33 mouse cellular contexts compared by ENCODE assay signal in genomic region chr3:21700326-21700725, GRCm38 (mm10).
DNase-seq lines count a peak whose midpoint lies in the region; ATAC-seq and TF ChIP-seq lines count a peak whose summit lies in the region.
"Had no signal": no experiment of that assay in that cellular context is flagged by ENCODE, and none has a peak within 500 bp of the region (broad histone marks: within the 10 kb centered on the region; RNA-seq: fewer than 3 reads in every experiment).

No protein-coding gene starts in this region.

- DNase-seq in liver, postnatal 0 days: no peak
- peak; percentile 30 for DNase-seq in MEL (ENCODE audit: low read depth, low spot score)
- DNase-seq in embryo, embryonic 10 days (ENCODE audit: low spot score): no peak
- DNase-seq: adrenal gland, postnatal 10 days; adrenal gland, postnatal 36 days; cerebellum, adult 11 months; cerebellum, adult 8-10 months; cerebellum, postnatal 10 days; embryo, embryonic 11 days; gastrocnemius, postnatal 10 days; gastrocnemius, postnatal 36 days; heart, adult 2 months; heart, postnatal 14 days; heart, postnatal 4 days; kidney, adult 18-20 months had no signal

- H3K9me3 ChIP-seq in liver, embryonic 12.5 days (replicated peaks): no peaks in the 10 kb centered on the region
- no peaks in the 10 kb centered on the region for H3K9me3 ChIP-seq in liver, postnatal 0 days (ENCODE audit: low read length)
- H3K9me3 ChIP-seq in MEL (replicated peaks; ENCODE audit: insufficient read depth, low read length): no peaks in the 10 kb centered on the region
- no peaks in the 10 kb centered on the region for H3K9me3 ChIP-seq in intestine, embryonic 16.5 days (ENCODE audit: control insufficient read depth, low read length)
- H3K9me3 ChIP-seq: embryonic facial prominence, embryonic 10.5 days; embryonic facial prominence, embryonic 13.5 days; forebrain, embryonic 13.5 days; G1E; heart, embryonic 10.5 days; heart, embryonic 13.5 days had no signal

- H3ac ChIP-seq in myocyte (ENCODE audit: control insufficient read depth, insufficient read length): no peak overlapping the region

- 0 out of 2 replicates have a peak, but pooled peaks have one; percentile 44 for ATAC-seq in liver, embryonic 12.5 days
- ATAC-seq in liver, postnatal 0 days: no peak
- ATAC-seq in intestine, embryonic 16.5 days: peak; percentile 52; the same call in 1 of the 2 replicates
- no peak for ATAC-seq in monocyte, adult 5-6 weeks (replicated peaks; ENCODE audit: insufficient number of reproducible peaks, low FRiP score, low TSS enrichment, poor library complexity, severe bottlenecking)
- ATAC-seq in erythroblast, adult 5-6 weeks (replicated peaks; ENCODE audit: low FRiP score, poor library complexity, severe bottlenecking): no peak
- ATAC-seq: forebrain, embryonic 13.5 days; forebrain, embryonic 16.5 days; hindbrain, postnatal 0 days; inflammation-experienced regulatory T-cells, adult 6 months had no signal

- peaks cover 7% of the 10 kb centered on the region; the same call in 1 of the 2 replicates for H3K4me1 ChIP-seq in liver, embryonic 12.5 days
- H3K4me1 ChIP-seq in liver, postnatal 0 days (ENCODE audit: insufficient read depth): no peaks in the 10 kb centered on the region
- H3K4me1 ChIP-seq in MEL (ENCODE audit: control insufficient read depth in 1 of 2, insufficient read depth in 2 of 2, low read length in 2 of 2): no peaks in the 10 kb centered on the region
- H3K4me1 ChIP-seq in intestine, embryonic 16.5 days (ENCODE audit: control insufficient read depth, insufficient read depth, low read length): peaks cover 3% of the 10 kb centered on the region; the same call in 1 of the 2 replicates
- H3K4me1 ChIP-seq: embryonic facial prominence, embryonic 10.5 days; embryonic facial prominence, embryonic 13.5 days; forebrain, embryonic 10.5 days; forebrain, embryonic 13.5 days; heart, embryonic 10.5 days; heart, embryonic 13.5 days had no signal

- no peak overlapping the region for H3K27ac ChIP-seq in liver, embryonic 12.5 days
- no peak overlapping the region for H3K27ac ChIP-seq in liver, postnatal 0 days (ENCODE audit: low read depth)
- no peak overlapping the region for H3K27ac ChIP-seq in MEL (ENCODE audit: control insufficient read depth, low read depth, low read length)
- no peak overlapping the region for H3K27ac ChIP-seq in intestine, embryonic 16.5 days (ENCODE audit: low read length)
- H3K27ac ChIP-seq: embryonic facial prominence, embryonic 10.5 days; embryonic facial prominence, embryonic 13.5 days; forebrain, embryonic 10.5 days; forebrain, embryonic 13.5 days; heart, adult 2 months; heart, embryonic 10.5 days; heart, embryonic 13.5 days; hindbrain, embryonic 14.5 days; hindbrain, postnatal 0 days had no signal

- no peak overlapping the region for H3K4me3 ChIP-seq in liver, embryonic 12.5 days
- H3K4me3 ChIP-seq in liver, postnatal 0 days (ENCODE audit: low read depth, low read length): no peak overlapping the region
- no peak overlapping the region for H3K4me3 ChIP-seq in MEL (ENCODE audit: control insufficient read depth in 1 of 2, insufficient read depth in 1 of 2, low read depth in 2 of 2, low read length in 2 of 2)
- H3K4me3 ChIP-seq in intestine, embryonic 16.5 days (ENCODE audit: low read length): no peak overlapping the region
- H3K4me3 ChIP-seq in myocyte: no peak overlapping the region
- H3K4me3 ChIP-seq: embryonic facial prominence, embryonic 10.5 days; embryonic facial prominence, embryonic 13.5 days; forebrain, embryonic 10.5 days; forebrain, embryonic 13.5 days; heart, adult 2 months; heart, embryonic 10.5 days; heart, embryonic 13.5 days had no signal

- no peak for TF ChIP-seq RAD21 in MEL (IDR thresholded peaks at IDR 0.05; ENCODE audit: low read depth, low read length)

- H3K79me2 ChIP-seq in MEL (ENCODE audit: control insufficient read depth, insufficient read depth, low read length, poor library complexity) (no peaks in the 10 kb centered on the region), myocyte (ENCODE audit: control insufficient read depth, insufficient read depth) (no peaks in the 10 kb centered on the region)

- TF ChIP-seq POLR2A in MEL (IDR thresholded peaks at IDR 0.05; ENCODE audit: control insufficient read depth in 1 of 2, insufficient read depth in 1 of 2, low read depth in 1 of 2, low read length in 2 of 2, poor library complexity in 1 of 2) (no peak), myocyte (IDR thresholded peaks at IDR 0.05; ENCODE audit: insufficient read length, low read depth) (no peak)

- H3K4me2 ChIP-seq in liver, embryonic 12.5 days: no peak overlapping the region
- H3K4me2 ChIP-seq in liver, postnatal 0 days (ENCODE audit: low read depth, low read length): no peak overlapping the region
- no peak overlapping the region for H3K4me2 ChIP-seq in intestine, embryonic 16.5 days (ENCODE audit: low read depth, low read length)
- H3K4me2 ChIP-seq in myocyte (ENCODE audit: low read depth): peak overlapping the region; percentile 14
- H3K4me2 ChIP-seq: embryonic facial prominence, embryonic 13.5 days; forebrain, embryonic 13.5 days; heart, embryonic 13.5 days; hindbrain, embryonic 14.5 days had no signal

- 18% methylated on average over 1 of the region's 1 CpGs for WGBS in liver, embryonic 12.5 days (ENCODE audit: insufficient replicate concordance)
- WGBS in liver, postnatal 0 days (ENCODE audit: insufficient replicate concordance): 59% methylated on average over 1 of the region's 1 CpGs
- WGBS in intestine, embryonic 16.5 days: 69% methylated on average over 1 of the region's 1 CpGs

- H3K9ac ChIP-seq in liver, embryonic 12.5 days: no peak overlapping the region
- H3K9ac ChIP-seq in liver, postnatal 0 days (replicated peaks): no peak overlapping the region
- no peak overlapping the region for H3K9ac ChIP-seq in MEL (ENCODE audit: control insufficient read depth, low read depth, low read length, poor library complexity, severe bottlenecking)
- H3K9ac ChIP-seq in intestine, embryonic 16.5 days (ENCODE audit: low read depth, low read length): no peak overlapping the region
- H3K9ac ChIP-seq: embryonic facial prominence, embryonic 13.5 days; forebrain, embryonic 13.5 days; heart, embryonic 13.5 days; hindbrain, embryonic 14.5 days had no signal

- no peak for TF ChIP-seq EP300 in liver, postnatal 0 days (IDR thresholded peaks at IDR 0.05; ENCODE audit: low read depth)
- no peak for TF ChIP-seq EP300 in MEL (IDR thresholded peaks at IDR 0.05; ENCODE audit: low read depth in 1 of 2, low read length in 2 of 2)

- H3K27me3 ChIP-seq in liver, embryonic 12.5 days (replicated peaks): no peaks in the 10 kb centered on the region
- H3K27me3 ChIP-seq in liver, postnatal 0 days (ENCODE audit: insufficient read depth, low read length): no peaks in the 10 kb centered on the region
- H3K27me3 ChIP-seq in MEL (ENCODE audit: control insufficient read depth in 1 of 2, insufficient read depth in 2 of 2, low read length in 2 of 2): no peaks in the 10 kb centered on the region
- no peaks in the 10 kb centered on the region for H3K27me3 ChIP-seq in intestine, embryonic 16.5 days (replicated peaks; ENCODE audit: control insufficient read depth, insufficient read depth, low read length)
- no peaks in the 10 kb centered on the region for H3K27me3 ChIP-seq in myocyte (ENCODE audit: control insufficient read depth, insufficient read depth, insufficient read length)
- H3K27me3 ChIP-seq: CH12.LX; embryonic facial prominence, embryonic 13.5 days; forebrain, embryonic 13.5 days; heart, embryonic 13.5 days; Patski had no signal

- no peak for TF ChIP-seq CTCF in liver, postnatal 0 days (IDR thresholded peaks at IDR 0.05; ENCODE audit: low read depth)
- no peak for TF ChIP-seq CTCF in MEL (IDR thresholded peaks at IDR 0.05 in 2 of 3, conservative IDR thresholded peaks at IDR 0.05 in 1 of 3; ENCODE audit: control insufficient read depth in 1 of 3, insufficient read depth in 1 of 3, low read depth in 2 of 3, low read length in 3 of 3, poor library complexity in 1 of 3, severe bottlenecking in 1 of 3)

- no peaks in the 10 kb centered on the region for H3K36me3 ChIP-seq in liver, embryonic 12.5 days
- no peaks in the 10 kb centered on the region for H3K36me3 ChIP-seq in liver, postnatal 0 days (replicated peaks; ENCODE audit: insufficient read depth, low read length)
- H3K36me3 ChIP-seq in MEL (ENCODE audit: control insufficient read depth in 1 of 2, insufficient read depth in 2 of 2, low read length in 2 of 2): no peaks in the 10 kb centered on the region
- no peaks in the 10 kb centered on the region for H3K36me3 ChIP-seq in intestine, embryonic 16.5 days (ENCODE audit: control insufficient read depth, insufficient read depth, low read length)
- no peaks in the 10 kb centered on the region for H3K36me3 ChIP-seq in myocyte (ENCODE audit: control insufficient read depth, insufficient read depth)
- H3K36me3 ChIP-seq: embryonic facial prominence, embryonic 10.5 days; embryonic facial prominence, embryonic 13.5 days; forebrain, embryonic 10.5 days; G1E; heart, embryonic 10.5 days; heart, embryonic 13.5 days had no signal

TF ChIP-seq in MEL, 35 proteins besides CTCF, POLR2A, EP300 and RAD21 (continues in another document):
- TF ChIP-seq GATA1 (IDR thresholded peaks at IDR 0.05; ENCODE audit: low read depth, low read length) (peak; percentile 13; the same call in 1 of the 2 replicates), ZKSCAN1 (IDR thresholded peaks at IDR 0.05; ENCODE audit: low read depth, low read length) (no peak), GABPA (IDR thresholded peaks at IDR 0.05; ENCODE audit: low read depth, low read length) (no peak), POLR2AphosphoS5 (IDR thresholded peaks at IDR 0.05; ENCODE audit: borderline replicate concordance, low read depth, low read length) (no peak), USF1 (IDR thresholded peaks at IDR 0.05; ENCODE audit: low read depth, low read length) (peak; percentile 79), CHD2 (IDR thresholded peaks at IDR 0.05; ENCODE audit: low read length) (no peak), CHD1 (IDR thresholded peaks at IDR 0.05; ENCODE audit: low read depth, low read length) (no peak), ETS1 (IDR thresholded peaks at IDR 0.05; ENCODE audit: low read depth, low read length) (no peak), MAZ (IDR thresholded peaks at IDR 0.05; ENCODE audit: low read depth, low read length) (no peak)

TF ChIP-seq in myocyte, 11 proteins besides CTCF, POLR2A, EP300 and RAD21:
- peak; percentile 63 for TF ChIP-seq USF1 (IDR thresholded peaks at IDR 0.05; ENCODE audit: low read depth)
- no peak for TF ChIP-seq MYOG (IDR thresholded peaks at IDR 0.05; ENCODE audit: control insufficient read depth in 1 of 3, insufficient read depth in 1 of 3, insufficient read length in 2 of 3, low read depth in 2 of 3)
- no peak for TF ChIP-seq TCF12 (IDR thresholded peaks at IDR 0.05; ENCODE audit: insufficient read depth, poor library complexity, severe bottlenecking)
- no peak for TF ChIP-seq REST (IDR thresholded peaks at IDR 0.05; ENCODE audit: insufficient read depth, insufficient read length)
- TF ChIP-seq POLR2AphosphoS2 (IDR thresholded peaks at IDR 0.05; ENCODE audit: insufficient read length, low read depth): no peak
- TF ChIP-seq SRF (IDR thresholded peaks at IDR 0.05; ENCODE audit: control insufficient read depth, insufficient read length, low read depth): no peak
- TF ChIP-seq MAX (IDR thresholded peaks at IDR 0.05; ENCODE audit: low read depth): no peak

Comparison
In these comparisons a context has a peak if more than half of its experiments do, and no peak if none do; other contexts are left out.
1. ATAC-seq: peak in liver, embryonic 12.5 days (single experiment) and intestine, embryonic 16.5 days (single experiment); none in liver, postnatal 0 days (single experiment), monocyte, adult 5-6 weeks (single experiment) and erythroblast, adult 5-6 weeks (single experiment).